Mouse (Mus musculus): ENCODE data around the gene Tial1.

DNA sequence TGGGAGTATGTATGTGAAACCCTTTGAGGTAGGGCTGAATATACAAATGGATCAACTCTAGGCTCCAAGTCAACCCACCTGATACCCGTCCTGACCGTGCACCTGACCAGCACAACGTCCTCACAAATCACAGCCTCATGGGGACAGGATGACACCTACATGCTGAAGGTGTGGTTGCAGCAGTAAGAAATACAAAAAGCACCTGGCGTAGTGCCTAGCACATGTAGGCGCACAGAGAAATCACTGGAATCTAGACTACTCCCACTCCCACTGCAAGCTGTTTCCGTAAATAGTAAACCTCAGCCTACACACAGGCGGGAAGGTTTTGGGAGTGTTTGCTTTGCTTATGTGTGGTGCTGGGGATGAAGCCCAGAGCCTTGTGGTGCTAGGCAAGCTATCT, 39.8 kb downstream of the Tial1 start:
- TF ChIP-seq CTCF (IDR thresholded peaks at IDR 0.05; ENCODE audit: low read depth) (no peak), EP300 (IDR thresholded peaks at IDR 0.05; ENCODE audit: low read depth) (no peak)
